Mouse (Mus musculus) olfactory bulb, adult 2 months (tissue): ENCODE data around the gene B020031M17Rik.
"Not testable (repeated sequence)": the region's sequence is repeated elsewhere in the genome, so short reads cannot be mapped to it uniquely, and the experiment has no call there.

Experiments
- CTCF ChIP-seq: fragments of 200-500 bp; IDR thresholded peaks from 2 replicates; pipeline ENCODE4 v1.5.1; 2012; ENCODE audit warnings: low read depth, mild to moderate bottlenecking, low read length, moderate library complexity; ENCODE audit not compliant: insufficient read depth
- POLR2A ChIP-seq: fragments of 200-500 bp; IDR thresholded peaks from 2 replicates; pipeline ENCODE4 v1.6.1; 2012; ENCODE audit warnings: mild to moderate bottlenecking, low read depth, low read length, moderate library complexity; ENCODE audit not compliant: insufficient read depth

DNA sequence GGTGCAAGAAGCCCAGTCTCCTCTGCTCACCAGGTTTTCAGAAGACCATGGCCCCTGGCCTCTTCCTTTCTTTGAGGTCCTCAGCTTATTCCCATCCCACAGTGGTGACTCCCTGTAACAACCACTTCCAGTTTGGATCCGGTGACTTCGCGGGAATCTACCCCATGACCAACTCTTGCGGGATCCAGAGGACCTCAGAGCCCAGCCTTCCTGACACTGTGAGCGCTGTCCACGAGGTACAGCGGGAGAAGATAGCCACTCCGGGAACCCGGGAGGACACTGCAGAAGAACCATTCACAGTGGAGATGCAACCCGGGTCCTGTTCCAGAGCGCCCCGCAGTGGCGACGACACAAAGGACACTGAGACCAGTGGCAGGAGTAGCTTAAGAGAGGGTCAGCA is 17.6 kb upstream of the B020031M17Rik start:
- TF ChIP-seq POLR2A, CTCF: not testable (repeated sequence)
